Mouse (Mus musculus) heart, postnatal 0 days (tissue): ENCODE measurements around the gene Arhgap8.

Experiments
- CTCF ChIP-seq: IDR thresholded peaks from 2 replicates; pipeline ENCODE4 v1.5.1; 2016; ENCODE audit warnings: antibody characterized with exemption, control low read depth, low read depth
- EP300 ChIP-seq: IDR thresholded peaks from 2 replicates; pipeline ENCODE4 v1.6.1; 2016; ENCODE audit warnings: antibody characterized with exemption, low read depth

GRCm38 (mm10) chr15:84692645-84693044 lies 27.2 kb upstream of the Arhgap8 start:
- TF ChIP-seq EP300 (no peak), CTCF (0 out of 2 replicates have a peak, but pooled peaks have one; percentile 2)
